Mouse (Mus musculus) hindbrain, embryonic 11.5 days (tissue): Measurements from ENCODE around the gene Tcl1b2. TPM values are rescaled to one million over a fixed set of nuclear protein-coding genes. Genes with fewer than 3 reads are reported as not detected.
"Not testable (repeated sequence)": the region's sequence is repeated elsewhere in the genome, so short reads cannot be mapped to it uniquely, and the experiment has no call there.

ENCODE experiments used
- ATAC-seq: fragments of 200-750 bp; cut with Nextera tagmentation; 2 replicates; pipeline ENCODE4 v1.8.0; 2017; ENCODE audit warnings: mild to moderate bottlenecking, moderate TSS enrichment, moderate library complexity; ENCODE audit not compliant: low FRiP score
- DNase-seq: peaks from one replicate; pipeline ENCODE4 v3.0.0-alpha.2; 2015; ENCODE audit warnings: low spot score
- H3K27ac ChIP-seq: fragments of 300-500 bp; sonication (generic); 2 replicates; pipeline ENCODE4 v1.5.1; 2014; ENCODE audit warnings: mild to moderate bottlenecking, low read depth, low read length
- H3K27me3 ChIP-seq: fragments of 300-500 bp; sonication (generic); 2 replicates; pipeline ENCODE4 v1.6.1; 2014; ENCODE audit warnings: mild to moderate bottlenecking, low read length, moderate library complexity, mixed read lengths; ENCODE audit not compliant: control insufficient read depth, insufficient read depth
- H3K36me3 ChIP-seq: fragments of 300-500 bp; sonication (generic); 2 replicates; pipeline ENCODE4 v1.6.1; 2014; ENCODE audit warnings: mild to moderate bottlenecking, low read length, moderate library complexity, mixed read lengths; ENCODE audit not compliant: control insufficient read depth, insufficient read depth
- H3K4me1 ChIP-seq: fragments of 300-500 bp; sonication (generic); replicated peaks from 2 replicates; pipeline ENCODE4 v1.6.1; 2014; ENCODE audit warnings: low read length, mixed read lengths; ENCODE audit not compliant: control insufficient read depth, insufficient read depth
- H3K4me2 ChIP-seq: fragments of 300-500 bp; sonication (generic); replicated peaks from 2 replicates; pipeline ENCODE4 v1.6.1; 2014; ENCODE audit warnings: mild to moderate bottlenecking, low read depth, low read length
- H3K4me3 ChIP-seq: fragments of 300-500 bp; sonication (generic); 2 replicates; pipeline ENCODE4 v1.5.1; 2014; ENCODE audit warnings: low read depth, low read length
- H3K9ac ChIP-seq: fragments of 300-500 bp; sonication (generic); 2 replicates; pipeline ENCODE4 v1.6.1; 2014; ENCODE audit warnings: low read depth, low read length
- H3K9me3 ChIP-seq: fragments of 300-500 bp; sonication (generic); 2 replicates; pipeline ENCODE4 v1.6.1; 2016; ENCODE audit warnings: low read length; ENCODE audit not compliant: control insufficient read depth
- WGBS: fragments of 180-500 bp; shearing (Covaris S2); extraction: QIAGEN DNeasy Blood & Tissue Kit; methylation state at CpG from one replicate; pipeline ENCODE4 v1.1.7; 2014; 5-methylcytosine and 5-hydroxymethylcytosine counted together
- polyA plus RNA-seq: library from polyadenylated mRNA; unstranded; fragments of >200 nt; fragmentation: Nextera tagmentation; extraction: Ambion mirVana; gene quantifications from 2 replicates; pipeline ENCODE4 v1.2.1, GENCODE M21; 2014

Gene Tcl1b2
- polyA plus RNA-seq, 1 experiment from 2014 or later, result not detected

- Histone ChIP-seq H3K4me1 (peaks cover 2% of the 10 kb centered on the region; the same call in 1 of the 2 replicates), H3K9ac (no peak overlapping the region), H3K9me3 (no peaks in the 10 kb centered on the region), H3K27me3 (no peaks in the 10 kb centered on the region), H3K4me2 (no peak overlapping the region), H3K4me3 (no peak overlapping the region), H3K36me3 (no peaks in the 10 kb centered on the region), H3K27ac (no peak overlapping the region)
- DNase-seq (no peak), ATAC-seq (no peak)
- 96% methylated on average over 1 of the region's 1 CpGs for WGBS
These were observed 29.2 kb upstream of the Tcl1b2 start for GRCm38 (mm10) chr12:105116648-105117047.

GRCm38 (mm10) chr12:105125362-105125761 is 20.5 kb upstream of the Tcl1b2 start:
- DNase-seq (no peak), ATAC-seq (no peak)
- H3K4me2 ChIP-seq, result no peak overlapping the region
- no peak overlapping the region for H3K27ac ChIP-seq
- no peaks in the 10 kb centered on the region for H3K9me3 ChIP-seq
- no peaks in the 10 kb centered on the region for H3K27me3 ChIP-seq
- no peak overlapping the region for H3K4me3 ChIP-seq
- H3K9ac ChIP-seq, result no peak overlapping the region
- H3K4me1 ChIP-seq, result no peaks in the 10 kb centered on the region
- H3K36me3 ChIP-seq, result no peaks in the 10 kb centered on the region
- WGBS, result 88% methylated on average over 6 of the region's 6 CpGs

- H3K4me2 ChIP-seq, result no peak overlapping the region
These were observed 19.3 kb upstream of the Tcl1b2 start for GRCm38 (mm10) chr12:105126516-105126915.

GRCm38 (mm10) chr12:105127607-105128006 is 18.2 kb upstream of the Tcl1b2 start:
- Histone ChIP-seq H3K36me3 (no peaks in the 10 kb centered on the region), H3K27me3 (no peaks in the 10 kb centered on the region), H3K9ac (no peak overlapping the region), H3K9me3 (no peaks in the 10 kb centered on the region), H3K4me2 (no peak overlapping the region), H3K4me1 (no peaks in the 10 kb centered on the region), H3K27ac (no peak overlapping the region), H3K4me3 (no peak overlapping the region)
- DNase-seq (no peak), ATAC-seq (no peak)
- WGBS, result 82% methylated on average over 2 of the region's 2 CpGs

More at GRCm38 (mm10) chr12:105126516-105126915, 19.3 kb upstream of the Tcl1b2 start:
- no peak for ATAC-seq
- Histone ChIP-seq H3K4me3 (no peak overlapping the region), H3K27me3 (no peaks in the 10 kb centered on the region), H3K4me1 (no peaks in the 10 kb centered on the region), H3K9ac (no peak overlapping the region), H3K36me3 (no peaks in the 10 kb centered on the region), H3K9me3 (no peaks in the 10 kb centered on the region), H3K27ac (no peak overlapping the region)
- no peak for DNase-seq
- WGBS, result 36% methylated on average over 4 of the region's 4 CpGs

GRCm38 (mm10) chr12:105129494-105130205 is 16.2 kb upstream of the Tcl1b2 start:
- WGBS, result 77% methylated on average over 3 of the region's 3 CpGs

GRCm38 (mm10) chr12:105134167-105134566 is 11.6 kb upstream of the Tcl1b2 start:
- not testable (repeated sequence) for H3K4me2 ChIP-seq, H3K4me1 ChIP-seq, H3K27ac ChIP-seq, DNase-seq, ATAC-seq, H3K4me3 ChIP-seq, H3K9me3 ChIP-seq, H3K9ac ChIP-seq, H3K36me3 ChIP-seq, H3K27me3 ChIP-seq
- 74% methylated on average over 2 of the region's 2 CpGs for WGBS

More at GRCm38 (mm10) chr12:105129494-105130205, 16.2 kb upstream of the Tcl1b2 start:
- H3K27ac ChIP-seq, DNase-seq, ATAC-seq, H3K27me3 ChIP-seq, H3K4me3 ChIP-seq, H3K9me3 ChIP-seq, H3K4me2 ChIP-seq, H3K4me1 ChIP-seq, H3K9ac ChIP-seq, H3K36me3 ChIP-seq: not testable (repeated sequence)

GRCm38 (mm10) chr12:105134826-105135225 is 11.0 kb upstream of the Tcl1b2 start:
- not testable (repeated sequence) for H3K4me2 ChIP-seq, H3K9ac ChIP-seq, H3K27me3 ChIP-seq, H3K4me1 ChIP-seq, H3K36me3 ChIP-seq, H3K9me3 ChIP-seq, DNase-seq, ATAC-seq, H3K4me3 ChIP-seq, H3K27ac ChIP-seq
- WGBS, result 88% methylated on average over 4 of the region's 4 CpGs

- not testable (repeated sequence) for H3K36me3 ChIP-seq, DNase-seq, H3K9me3 ChIP-seq, H3K4me1 ChIP-seq, H3K27ac ChIP-seq, H3K9ac ChIP-seq, H3K4me2 ChIP-seq, H3K27me3 ChIP-seq, H3K4me3 ChIP-seq, ATAC-seq
- 83% methylated on average over 1 of the region's 1 CpGs for WGBS
These were observed 8.1 kb upstream of the Tcl1b2 start for GRCm38 (mm10) chr12:105137729-105138128.

GRCm38 (mm10) chr12:105143096-105143495 is 2.7 kb upstream of the Tcl1b2 start:
- Histone ChIP-seq H3K27me3 (no peaks in the 10 kb centered on the region), H3K9me3 (no peaks in the 10 kb centered on the region), H3K27ac (no peak overlapping the region), H3K4me2 (no peak overlapping the region), H3K36me3 (no peaks in the 10 kb centered on the region), H3K9ac (no peak overlapping the region), H3K4me3 (no peak overlapping the region), H3K4me1 (no peaks in the 10 kb centered on the region)
- DNase-seq (no peak), ATAC-seq (no peak)
- WGBS, result 86% methylated on average over 3 of the region's 3 CpGs
